Mouse (Mus musculus): Measurements from ENCODE around the gene Zdhhc3. TPM values are rescaled to one million over a fixed set of nuclear protein-coding genes. Genes with fewer than 3 reads are reported as not detected.

Zdhhc3 gene
- polyA plus RNA-seq, 1 experiment from 2014 or later: 76.9 TPM

GRCm38 (mm10) chr9:123123571-123124412 is 10.8 kb upstream of the Zdhhc3 start:
- Histone ChIP-seq H3K27me3 (replicated peaks; ENCODE audit: control insufficient read depth, insufficient read depth, low read length) (no peaks in the 10 kb centered on the region), H3K4me2 (ENCODE audit: low read depth, low read length) (no peak overlapping the region), H3K9ac (ENCODE audit: low read depth, low read length) (no peak overlapping the region; the same call in 1 of the 2 replicates), H3K36me3 (ENCODE audit: control insufficient read depth, insufficient read depth, low read length) (peaks cover 18% of the 10 kb centered on the region), H3K4me3 (ENCODE audit: low read length) (no peak overlapping the region), H3K27ac (ENCODE audit: low read length) (no peak overlapping the region), H3K9me3 (ENCODE audit: control insufficient read depth, low read length) (no peaks in the 10 kb centered on the region), H3K4me1 (ENCODE audit: control insufficient read depth, insufficient read depth, low read length) (0 out of 2 replicates have a peak, but pooled peaks cover 6% of the 10 kb centered on the region)
- 89% methylated on average over 6 of the region's 6 CpGs for WGBS
- ATAC-seq: peak; percentile 67

- no peaks in the 10 kb centered on the region for H3K27me3 ChIP-seq (replicated peaks; ENCODE audit: control insufficient read depth, insufficient read depth, low read length)
Observed at GRCm38 (mm10) chr9:123123017-123123416, 10.0 kb upstream of the Zdhhc3 start.

DNA sequence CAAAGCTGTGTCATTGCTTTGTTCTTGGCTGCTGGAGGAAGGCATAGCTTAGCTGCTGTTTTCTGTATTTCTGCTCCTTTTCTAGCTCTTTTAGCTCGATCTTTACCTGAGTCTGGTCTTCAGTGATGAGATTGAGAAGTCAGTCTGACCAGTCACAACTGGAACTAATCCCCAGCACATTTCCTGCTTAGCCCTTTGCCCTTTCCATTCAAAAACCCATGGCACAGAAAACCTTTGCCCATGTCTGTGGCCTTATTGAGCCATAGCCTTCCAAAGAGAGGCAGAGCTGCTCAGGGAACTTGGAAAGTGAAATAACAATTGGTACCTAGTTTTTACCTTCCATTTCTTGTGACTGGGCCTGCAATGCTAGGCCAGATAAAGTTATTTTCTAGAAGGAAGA is 2.6 kb upstream of the Zdhhc3 start:
- no peak overlapping the region for H3K4me3 ChIP-seq (ENCODE audit: low read length)
- peaks cover 16% of the 10 kb centered on the region for H3K4me1 ChIP-seq (ENCODE audit: control insufficient read depth, insufficient read depth, low read length)
- no peaks in the 10 kb centered on the region for H3K27me3 ChIP-seq (replicated peaks; ENCODE audit: control insufficient read depth, insufficient read depth, low read length)
- no peak overlapping the region for H3K9ac ChIP-seq (ENCODE audit: low read depth, low read length)
- no peak for ATAC-seq
- H3K9me3 ChIP-seq (ENCODE audit: control insufficient read depth, low read length): no peaks in the 10 kb centered on the region
- H3K36me3 ChIP-seq (ENCODE audit: control insufficient read depth, insufficient read depth, low read length): peaks cover 16% of the 10 kb centered on the region; the same call in 1 of the 2 replicates
- H3K27ac ChIP-seq (ENCODE audit: low read length): no peak overlapping the region
- 86% methylated on average over 1 of the region's 1 CpGs for WGBS
- no peak overlapping the region for H3K4me2 ChIP-seq (ENCODE audit: low read depth, low read length)

More at GRCm38 (mm10) chr9:123123017-123123416, 10.0 kb upstream of the Zdhhc3 start:
- 93% methylated on average over 3 of the region's 3 CpGs for WGBS
- H3K9me3 ChIP-seq (ENCODE audit: control insufficient read depth, low read length): no peaks in the 10 kb centered on the region
- no peak for ATAC-seq
- H3K4me2 ChIP-seq (ENCODE audit: low read depth, low read length): no peak overlapping the region
- 0 out of 2 replicates have a peak, but pooled peaks cover 6% of the 10 kb centered on the region for H3K4me1 ChIP-seq (ENCODE audit: control insufficient read depth, insufficient read depth, low read length)
- H3K27ac ChIP-seq (ENCODE audit: low read length): no peak overlapping the region
- H3K36me3 ChIP-seq (ENCODE audit: control insufficient read depth, insufficient read depth, low read length): peaks cover 19% of the 10 kb centered on the region
- no peak overlapping the region for H3K4me3 ChIP-seq (ENCODE audit: low read length)
- no peak overlapping the region for H3K9ac ChIP-seq (ENCODE audit: low read depth, low read length)

- H3K4me1 ChIP-seq (ENCODE audit: control insufficient read depth, insufficient read depth, low read length): peaks cover 16% of the 10 kb centered on the region
- WGBS: 51% methylated on average over 6 of the region's 6 CpGs
- no peak for ATAC-seq
- peak overlapping the region; percentile 75 for H3K4me2 ChIP-seq (ENCODE audit: low read depth, low read length)
- H3K4me3 ChIP-seq (ENCODE audit: low read length): peak overlapping the region; percentile 88
- H3K27me3 ChIP-seq (replicated peaks; ENCODE audit: control insufficient read depth, insufficient read depth, low read length): no peaks in the 10 kb centered on the region
- peaks cover 2% of the 10 kb centered on the region; the same call in 1 of the 2 replicates for H3K36me3 ChIP-seq (ENCODE audit: control insufficient read depth, insufficient read depth, low read length)
- H3K27ac ChIP-seq (ENCODE audit: low read length): peak overlapping the region; percentile 95; the same call in 1 of the 2 replicates
- H3K9ac ChIP-seq (ENCODE audit: low read depth, low read length): peak overlapping the region; percentile 95
- no peaks in the 10 kb centered on the region for H3K9me3 ChIP-seq (ENCODE audit: control insufficient read depth, low read length)
Observed at GRCm38 (mm10) chr9:123113931-123114330, 926 bp upstream of the Zdhhc3 start.

DNA sequence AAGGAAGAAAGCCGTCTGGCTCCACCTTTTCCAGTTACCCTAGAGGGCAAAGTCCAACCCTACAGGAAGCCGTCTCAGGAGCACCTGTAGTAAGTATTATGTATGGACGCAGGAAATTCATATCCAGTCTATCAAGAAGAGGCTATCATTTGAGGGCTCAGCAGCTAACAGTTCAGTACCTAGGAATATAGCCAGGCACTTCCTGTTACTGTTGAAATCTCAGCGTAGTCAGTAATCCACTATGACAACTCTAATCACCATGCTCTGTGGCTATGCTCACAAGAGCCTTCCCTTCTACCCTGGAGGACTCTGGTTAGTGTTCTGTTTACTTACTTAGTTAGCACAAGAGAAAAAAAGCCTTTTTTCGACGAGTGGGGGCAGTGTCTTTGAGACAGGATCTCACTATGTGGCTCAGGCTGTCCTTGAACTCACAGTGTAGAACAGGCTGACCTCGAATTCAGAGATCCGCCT is 1.2 kb downstream of the Zdhhc3 start:
- peak; percentile 39 for ATAC-seq
- H3K27ac ChIP-seq (ENCODE audit: low read length): peak overlapping the region; percentile 95
- no peaks in the 10 kb centered on the region for H3K9me3 ChIP-seq (ENCODE audit: control insufficient read depth, low read length)
- H3K9ac ChIP-seq (ENCODE audit: low read depth, low read length): peak overlapping the region; percentile 95; the same call in 1 of the 2 replicates
- no peaks in the 10 kb centered on the region for H3K27me3 ChIP-seq (replicated peaks; ENCODE audit: control insufficient read depth, insufficient read depth, low read length)
- peak overlapping the region; percentile 75 for H3K4me2 ChIP-seq (ENCODE audit: low read depth, low read length)
- 41% methylated on average over 8 of the region's 8 CpGs for WGBS
- peaks cover 16% of the 10 kb centered on the region for H3K4me1 ChIP-seq (ENCODE audit: control insufficient read depth, insufficient read depth, low read length)
- H3K4me3 ChIP-seq (ENCODE audit: low read length): peak overlapping the region; percentile 88
- H3K36me3 ChIP-seq (ENCODE audit: control insufficient read depth, insufficient read depth, low read length): no peaks in the 10 kb centered on the region

DNA sequence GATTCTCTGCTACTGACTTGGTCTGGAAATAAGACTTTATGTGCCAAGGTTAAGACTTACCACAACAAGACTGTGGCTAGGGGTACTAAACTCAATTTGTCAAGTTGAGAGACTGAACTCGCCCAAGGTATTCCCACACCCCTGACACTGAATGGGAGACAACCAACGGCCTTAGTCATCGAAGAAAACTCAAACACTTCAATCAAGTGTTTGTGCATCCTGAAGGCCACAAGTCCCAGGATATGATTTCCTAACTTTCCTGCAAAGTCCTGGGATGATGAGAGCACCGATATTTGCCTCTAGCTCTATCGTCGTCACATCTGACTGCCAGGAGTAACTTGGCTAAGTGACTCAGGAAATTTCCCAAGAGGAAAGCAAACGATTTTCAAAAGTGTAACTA is 3.8 kb downstream of the Zdhhc3 start:
- Histone ChIP-seq H3K4me1 (ENCODE audit: control insufficient read depth, insufficient read depth, low read length) (peaks cover 16% of the 10 kb centered on the region), H3K36me3 (ENCODE audit: control insufficient read depth, insufficient read depth, low read length) (no peaks in the 10 kb centered on the region), H3K27ac (ENCODE audit: low read length) (no peak overlapping the region), H3K9me3 (ENCODE audit: control insufficient read depth, low read length) (no peaks in the 10 kb centered on the region), H3K9ac (ENCODE audit: low read depth, low read length) (no peak overlapping the region), H3K27me3 (replicated peaks; ENCODE audit: control insufficient read depth, insufficient read depth, low read length) (no peaks in the 10 kb centered on the region), H3K4me2 (ENCODE audit: low read depth, low read length) (no peak overlapping the region), H3K4me3 (ENCODE audit: low read length) (no peak overlapping the region)
- WGBS: 89% methylated on average over 7 of the region's 7 CpGs
- ATAC-seq: no peak

- 89% methylated on average over 4 of the region's 4 CpGs for WGBS
Observed at GRCm38 (mm10) chr9:123107186-123107585, 5.8 kb downstream of the Zdhhc3 start.

DNA sequence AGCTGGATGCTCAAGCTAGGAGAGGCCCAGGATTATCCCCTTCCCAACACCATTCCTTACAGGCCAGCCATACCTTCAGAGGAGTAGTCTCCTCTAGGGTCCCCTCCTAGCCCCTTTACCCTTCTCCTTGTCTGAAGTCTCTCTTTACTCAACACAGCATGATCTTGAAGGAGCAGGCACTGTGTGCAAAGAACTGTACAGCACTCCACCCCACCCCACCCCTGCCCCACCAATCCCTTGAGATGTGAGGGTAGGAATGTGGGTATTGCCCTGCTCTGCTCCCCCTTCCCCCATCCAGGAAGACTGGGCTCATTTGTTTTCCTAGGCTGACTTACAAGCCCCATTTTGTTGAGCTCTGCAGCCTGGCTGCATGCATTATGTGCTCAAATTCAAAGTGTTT is 8.6 kb downstream of the Zdhhc3 start:
- Histone ChIP-seq H3K9ac (ENCODE audit: low read depth, low read length) (no peak overlapping the region), H3K9me3 (ENCODE audit: control insufficient read depth, low read length) (no peaks in the 10 kb centered on the region), H3K27me3 (replicated peaks; ENCODE audit: control insufficient read depth, insufficient read depth, low read length) (no peaks in the 10 kb centered on the region), H3K27ac (ENCODE audit: low read length) (no peak overlapping the region), H3K4me3 (ENCODE audit: low read length) (no peak overlapping the region), H3K36me3 (ENCODE audit: control insufficient read depth, insufficient read depth, low read length) (peaks cover 7% of the 10 kb centered on the region), H3K4me2 (ENCODE audit: low read depth, low read length) (no peak overlapping the region), H3K4me1 (ENCODE audit: control insufficient read depth, insufficient read depth, low read length) (no peaks in the 10 kb centered on the region)
- ATAC-seq: no peak

More at GRCm38 (mm10) chr9:123107186-123107585, 5.8 kb downstream of the Zdhhc3 start:
- Histone ChIP-seq H3K9ac (ENCODE audit: low read depth, low read length) (no peak overlapping the region), H3K4me3 (ENCODE audit: low read length) (no peak overlapping the region), H3K4me1 (ENCODE audit: control insufficient read depth, insufficient read depth, low read length) (peaks cover 11% of the 10 kb centered on the region; the same call in 1 of the 2 replicates), H3K9me3 (ENCODE audit: control insufficient read depth, low read length) (no peaks in the 10 kb centered on the region), H3K27ac (ENCODE audit: low read length) (no peak overlapping the region), H3K4me2 (ENCODE audit: low read depth, low read length) (no peak overlapping the region), H3K27me3 (replicated peaks; ENCODE audit: control insufficient read depth, insufficient read depth, low read length) (no peaks in the 10 kb centered on the region), H3K36me3 (ENCODE audit: control insufficient read depth, insufficient read depth, low read length) (no peaks in the 10 kb centered on the region)
- ATAC-seq: no peak

DNA sequence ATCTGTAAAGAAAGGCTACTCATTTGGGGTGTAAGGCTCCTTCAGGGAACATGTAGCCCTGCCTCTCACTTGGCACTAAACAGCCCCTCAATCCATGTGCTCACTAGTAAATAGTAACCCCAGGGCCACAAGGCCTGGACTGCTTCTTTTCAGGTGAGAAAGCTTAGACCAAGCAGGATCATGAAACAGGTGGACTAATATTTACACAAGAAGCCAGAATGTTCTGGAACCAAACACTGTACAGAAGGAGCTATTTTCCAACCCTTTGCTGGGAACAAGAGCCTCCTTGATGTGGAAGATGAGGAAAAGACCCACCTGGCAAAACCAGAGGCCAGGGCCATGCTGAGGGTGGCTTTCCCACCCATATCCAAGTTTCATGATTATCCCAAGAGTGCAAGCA is 9.6 kb downstream of the Zdhhc3 start:
- no peak overlapping the region for H3K9ac ChIP-seq (ENCODE audit: low read depth, low read length)
- no peak overlapping the region for H3K4me3 ChIP-seq (ENCODE audit: low read length)
- ATAC-seq: 0 out of 2 replicates have a peak, but pooled peaks have one; percentile 31
- H3K36me3 ChIP-seq (ENCODE audit: control insufficient read depth, insufficient read depth, low read length): peaks cover 7% of the 10 kb centered on the region
- no peaks in the 10 kb centered on the region for H3K4me1 ChIP-seq (ENCODE audit: control insufficient read depth, insufficient read depth, low read length)
- no peak overlapping the region for H3K4me2 ChIP-seq (ENCODE audit: low read depth, low read length)
- no peaks in the 10 kb centered on the region for H3K27me3 ChIP-seq (replicated peaks; ENCODE audit: control insufficient read depth, insufficient read depth, low read length)
- no peaks in the 10 kb centered on the region for H3K9me3 ChIP-seq (ENCODE audit: control insufficient read depth, low read length)
- H3K27ac ChIP-seq (ENCODE audit: low read length): no peak overlapping the region

Measured in intestine, embryonic 16.5 days (tissue).